Mouse (Mus musculus): Measurements from ENCODE around the gene Olfr679.
"Not testable (repeated sequence)": the region's sequence is repeated elsewhere in the genome, so short reads cannot be mapped to it uniquely, and the experiment has no call there.

Olfr679 gene

DNA sequence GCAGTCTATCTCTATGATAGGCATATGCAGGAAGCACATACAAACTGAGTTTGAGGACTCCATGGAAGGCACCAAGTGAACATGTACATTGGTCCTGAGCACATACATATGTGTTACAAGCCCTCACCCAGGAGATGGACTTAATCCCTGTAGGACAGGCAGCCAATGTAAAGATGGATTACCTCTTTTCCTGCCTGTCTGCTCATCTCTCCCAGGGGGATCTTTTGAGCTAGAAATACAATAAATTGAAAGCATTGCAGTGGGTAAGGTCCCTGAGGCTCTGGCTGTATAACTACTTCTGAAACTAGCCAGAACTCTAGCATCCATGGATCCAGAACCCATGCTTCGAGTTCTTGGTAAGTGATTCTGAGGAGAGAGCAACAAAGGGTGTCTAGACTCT lies at the start of gene Olfr679:
Gene Olfr679, plus strand, starts transcription at position 301 of the 400 bp plus-strand sequence.
- no peak for DNase-seq (ENCODE audit: low spot score in 2 of 2)

DNA sequence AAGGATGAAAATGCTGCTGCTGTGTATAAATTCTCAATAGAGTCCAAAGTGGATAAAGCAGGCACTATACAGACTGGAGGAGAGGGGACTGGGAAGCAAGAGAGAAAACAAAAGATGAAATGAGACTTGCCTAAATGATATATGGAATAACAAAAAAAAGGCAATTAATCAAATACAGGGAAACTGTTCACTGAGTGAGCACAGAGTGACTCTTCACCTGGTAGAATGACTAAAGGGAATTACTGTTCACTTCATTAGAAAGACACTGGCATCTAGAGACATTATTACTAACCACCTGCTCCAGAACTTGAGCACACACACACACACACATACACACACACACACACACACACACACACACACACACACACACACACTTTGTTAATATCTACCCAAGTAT lies 48.6 kb upstream of the Olfr679 start, which contains the start of gene Olfr676:
Gene Olfr676, plus strand, starts transcription at position 301 of the 400 bp plus-strand sequence.
- no peak for DNase-seq (ENCODE audit: low spot score in 2 of 2)

DNA sequence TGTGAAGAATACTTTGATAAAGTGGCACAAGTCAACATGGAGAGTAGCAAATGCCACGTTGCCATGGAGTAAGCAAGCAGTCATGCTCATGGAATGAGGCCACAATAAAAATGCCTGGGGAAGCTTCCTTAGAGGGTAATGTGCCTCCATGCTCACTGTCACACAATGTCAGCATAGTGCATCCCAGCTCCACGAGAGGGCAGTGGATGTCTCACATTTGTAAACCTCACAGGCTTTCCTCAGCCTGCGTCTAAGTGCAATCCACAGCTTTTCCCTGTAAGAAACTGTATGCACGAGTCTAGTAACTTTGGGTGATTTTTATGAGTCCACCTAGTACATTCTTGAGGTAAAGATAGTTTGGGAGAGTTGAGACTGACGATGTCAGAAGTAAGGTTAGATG lies 47.2 kb upstream of the Olfr679 start:
- DNase-seq (ENCODE audit: low spot score in 2 of 2), result not testable (repeated sequence)

DNA sequence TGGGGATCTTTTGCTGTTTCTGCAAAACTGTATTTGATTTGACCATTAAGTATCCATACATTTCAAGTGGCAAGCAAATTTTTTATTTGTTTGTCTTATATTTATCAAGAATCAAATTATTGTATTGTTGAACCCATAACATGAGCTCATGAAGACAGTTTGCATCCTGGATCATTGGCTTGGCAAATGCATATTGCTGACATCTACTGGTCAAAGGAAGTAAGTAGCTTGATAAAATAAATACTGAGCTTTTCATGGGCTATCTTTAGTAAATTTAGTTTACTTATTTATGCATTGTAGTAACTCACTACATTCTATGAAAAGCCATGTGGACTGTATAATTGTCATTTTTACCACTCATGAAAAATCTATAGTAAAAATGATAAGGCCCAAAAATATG lies 22.1 kb upstream of the Olfr679 start:
- no peak for DNase-seq (ENCODE audit: low spot score in 2 of 2)

DNA sequence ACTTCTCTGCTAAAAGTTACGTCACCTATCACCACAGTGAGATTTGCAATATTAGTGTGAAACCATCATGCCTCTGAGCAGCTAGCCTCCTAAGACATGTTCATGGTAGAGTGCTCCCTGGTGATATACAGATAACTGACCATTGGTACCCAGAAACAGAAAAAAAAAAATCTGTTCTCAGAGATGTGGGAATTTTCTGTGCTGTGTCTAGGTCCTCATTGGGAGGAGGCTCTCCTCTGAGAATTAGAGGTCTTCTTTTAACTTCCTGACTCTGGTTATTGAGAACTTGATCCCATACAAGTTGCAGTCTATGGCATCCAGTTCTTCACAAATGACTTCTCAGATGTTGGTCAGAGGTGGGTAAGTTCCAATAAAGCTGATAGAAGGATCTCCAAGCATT lies 16.8 kb upstream of the Olfr679 start, which contains the start of gene Olfr678:
Gene Olfr678, plus strand, starts transcription at position 301 of the 400 bp plus-strand sequence.
- DNase-seq (ENCODE audit: low spot score in 2 of 2), result no peak

DNA sequence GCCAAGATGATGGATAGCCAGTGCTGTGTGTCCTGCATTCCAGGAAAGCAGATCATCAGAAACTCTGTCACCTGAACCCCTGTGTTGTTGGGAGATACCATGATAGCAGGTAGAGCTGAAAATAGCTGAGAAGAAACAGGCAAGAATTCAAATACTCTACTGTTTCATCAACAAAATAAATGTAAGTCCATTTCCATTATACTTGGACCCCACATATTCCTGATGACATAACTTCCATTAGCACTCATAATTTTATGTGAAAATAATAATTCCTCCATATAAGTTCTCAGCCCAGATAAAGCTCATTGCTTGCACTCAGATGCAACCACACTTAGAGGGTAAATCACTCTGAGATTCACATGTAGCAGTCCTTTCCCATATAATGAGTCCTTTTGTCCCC lies 11.7 kb downstream of the Olfr679 start, which contains the start of gene Olfr680-ps1:
Gene Olfr680-ps1, minus strand, starts transcription at position 101 of the 400 bp plus-strand sequence.
- not testable (repeated sequence) for DNase-seq (ENCODE audit: low spot score in 2 of 2)

DNA sequence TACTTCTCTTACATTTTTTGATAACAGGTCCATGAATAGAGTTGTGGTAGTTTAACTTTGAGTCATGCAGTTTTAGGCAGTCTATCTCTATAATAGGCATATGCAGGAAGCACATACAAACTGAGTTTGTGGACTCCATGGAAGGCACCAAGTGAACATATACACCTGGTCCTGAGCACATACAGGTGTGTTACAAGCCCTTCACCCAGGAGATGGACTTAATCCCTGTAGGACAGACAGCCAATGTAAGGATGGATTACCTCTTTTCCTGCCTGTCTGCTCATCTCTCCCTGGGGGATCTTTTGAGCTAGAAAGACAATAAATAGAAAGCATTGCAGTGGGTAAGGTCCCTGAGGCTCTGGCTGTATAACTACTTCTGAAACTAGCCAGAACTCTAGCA lies 35.5 kb downstream of the Olfr679 start, which contains the start of gene Olfr681:
Gene Olfr681, plus strand, starts transcription at position 301 of the 400 bp plus-strand sequence.
- no peak for DNase-seq (ENCODE audit: low spot score in 2 of 2)
